Mouse (Mus musculus): ENCODE data around the gene Stip1. TPM values are rescaled to one million over a fixed set of nuclear protein-coding genes. Genes with fewer than 3 reads are reported as not detected.

Gene Stip1
- polyA plus RNA-seq, 1 experiment from 2014 or later = 245 TPM

GRCm38 (mm10) chr19:6977759-6978638 is 61.8 kb downstream of the Stip1 start:
- no peaks in the 10 kb centered on the region for H3K27me3 ChIP-seq
- H3K4me3 ChIP-seq = peak overlapping the region; percentile 73
- WGBS = 70% methylated on average over 13 of the region's 13 CpGs
- H3K9me3 ChIP-seq = no peaks in the 10 kb centered on the region
- H3K36me3 ChIP-seq = peaks cover 22% of the 10 kb centered on the region
- peak overlapping the region; percentile 96 for H3K27ac ChIP-seq (replicated peaks)
- no peak for ATAC-seq (replicated peaks)
- H3K9ac ChIP-seq (replicated peaks) = peak overlapping the region; percentile 69; the same call in 1 of the 2 replicates
- peaks cover 55% of the 10 kb centered on the region for H3K4me1 ChIP-seq
- peak overlapping the region; percentile 82; the same call in 1 of the 2 replicates for H3K4me2 ChIP-seq (replicated peaks)

- Histone ChIP-seq H3K9ac (replicated peaks) (peak within 1 kb of the TSS; percentile 67), H3K27ac (replicated peaks) (peak within 1 kb of the TSS; percentile 96), H3K9me3 (no peaks in the 10 kb centered on the region), H3K36me3 (peaks cover 15% of the 10 kb centered on the region), H3K27me3 (no peaks in the 10 kb centered on the region), H3K4me2 (replicated peaks) (peak within 1 kb of the TSS; percentile 82), H3K4me1 (peaks cover 48% of the 10 kb centered on the region), H3K4me3 (peak within 1 kb of the TSS; percentile 61)
- WGBS = 0% methylated on average over 16 of the region's 16 CpGs
- peak; percentile 4; the same call in 1 of the 2 replicates for ATAC-seq (replicated peaks)
Observed at GRCm38 (mm10) chr19:6975537-6976521, 63.9 kb downstream of the Stip1 start, which contains the start of gene Plcb3. Plcb3 (minus strand) TSS chr19:6976470.

- H3K9me3 ChIP-seq = no peaks in the 10 kb centered on the region
- peak within 1 kb of the TSS; percentile 61 for H3K4me3 ChIP-seq
- H3K27me3 ChIP-seq = peaks cover 3% of the 10 kb centered on the region
- peak within 1 kb of the TSS; percentile 95 for H3K27ac ChIP-seq (replicated peaks)
- under 1% methylated on average over 65 of the region's 84 CpGs for WGBS
- peaks cover 55% of the 10 kb centered on the region for H3K4me1 ChIP-seq
- peaks cover 15% of the 10 kb centered on the region for H3K36me3 ChIP-seq
- H3K4me2 ChIP-seq (replicated peaks) = peak within 1 kb of the TSS; percentile 82
- H3K9ac ChIP-seq (replicated peaks) = peak within 1 kb of the TSS; percentile 67
- peak; percentile 72 for ATAC-seq (replicated peaks)
Observed at GRCm38 (mm10) chr19:6974211-6975205, 65.3 kb downstream of the Stip1 start, which contains the start of gene Ppp1r14b. Ppp1r14b (plus strand) TSS chr19:6974968.

DNA sequence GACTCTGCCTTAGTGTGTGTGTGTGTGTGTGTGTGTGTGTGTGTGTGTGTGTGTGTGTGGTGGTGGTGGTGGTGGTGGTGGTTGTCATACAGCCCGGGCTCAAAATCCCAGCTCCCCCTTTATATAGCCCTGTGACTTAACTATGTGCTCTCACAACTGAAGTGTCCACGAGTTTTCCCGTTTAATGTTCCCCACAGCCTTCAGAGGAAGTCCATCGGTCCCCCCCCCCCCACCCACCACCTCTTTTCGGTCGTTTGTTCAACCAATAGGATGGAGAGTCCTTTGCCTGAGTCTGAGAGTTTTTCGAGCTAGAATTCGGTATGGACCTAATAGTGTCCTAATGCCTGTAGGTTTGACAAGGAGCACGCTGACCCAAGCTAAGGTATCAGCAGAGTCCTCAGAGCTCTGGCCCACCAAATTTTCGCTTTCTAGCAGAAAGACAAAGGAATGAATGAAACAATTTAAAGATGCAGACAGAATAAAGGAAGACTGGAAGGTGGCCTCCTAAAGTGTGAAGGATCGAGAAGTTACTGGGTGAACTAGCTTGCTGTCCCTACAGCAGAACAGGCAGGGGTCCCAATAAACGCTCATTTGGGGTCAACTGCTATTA is 66.1 kb downstream of the Stip1 start:
- Histone ChIP-seq H3K4me1 (peaks cover 50% of the 10 kb centered on the region), H3K9me3 (no peaks in the 10 kb centered on the region), H3K36me3 (peaks cover 15% of the 10 kb centered on the region), H3K27ac (replicated peaks) (peak overlapping the region; percentile 95), H3K27me3 (peaks cover 10% of the 10 kb centered on the region), H3K4me2 (replicated peaks) (peak overlapping the region; percentile 82), H3K9ac (replicated peaks) (peak overlapping the region; percentile 67; the same call in 1 of the 2 replicates), H3K4me3 (peak overlapping the region; percentile 61)
- WGBS = 25% methylated on average over 11 of the region's 12 CpGs
- ATAC-seq (replicated peaks) = no peak

GRCm38 (mm10) chr19:6972247-6972917 is 67.4 kb downstream of the Stip1 start:
- WGBS = 80% methylated on average over 13 of the region's 13 CpGs
- ATAC-seq (replicated peaks) = no peak
- Histone ChIP-seq H3K4me3 (no peak overlapping the region), H3K36me3 (peaks cover 3% of the 10 kb centered on the region), H3K9ac (replicated peaks) (no peak overlapping the region), H3K9me3 (no peaks in the 10 kb centered on the region), H3K27me3 (peaks cover 12% of the 10 kb centered on the region), H3K27ac (replicated peaks) (no peak overlapping the region), H3K4me1 (peaks cover 37% of the 10 kb centered on the region), H3K4me2 (replicated peaks) (no peak overlapping the region)

GRCm38 (mm10) chr19:6971644-6972043 is 68.1 kb downstream of the Stip1 start:
- no peak overlapping the region for H3K27ac ChIP-seq (replicated peaks)
- H3K27me3 ChIP-seq = peaks cover 12% of the 10 kb centered on the region
- H3K4me3 ChIP-seq = no peak overlapping the region
- no peaks in the 10 kb centered on the region for H3K36me3 ChIP-seq
- no peak overlapping the region for H3K9ac ChIP-seq (replicated peaks)
- H3K4me2 ChIP-seq (replicated peaks) = no peak overlapping the region
- H3K4me1 ChIP-seq = peaks cover 31% of the 10 kb centered on the region
- no peak for ATAC-seq (replicated peaks)
- WGBS = 54% methylated on average over 6 of the region's 6 CpGs
- H3K9me3 ChIP-seq = no peaks in the 10 kb centered on the region

Other genes with a start within 250 kb of the Stip1 start
- 7.1 and 7.7 TPM in 2 replicates for gene Rps6ka4, start 199.3 kb downstream of the Stip1 start, polyA plus RNA-seq (2015; fragmentation: Nextera tagmentation; extraction: Ambion mirVana)
- gene Ccdc88b, start 181.8 kb downstream of the Stip1 start, polyA plus RNA-seq (2015; fragmentation: Nextera tagmentation; extraction: Ambion mirVana) = 0.40 and 0.71 TPM in 2 replicates
- gene Trmt112, start 130.3 kb downstream of the Stip1 start, polyA plus RNA-seq (2015; fragmentation: Nextera tagmentation; extraction: Ambion mirVana) = 116 and 125 TPM in 2 replicates
- 231 and 241 TPM in 2 replicates for gene Prdx5, start 129.9 kb downstream of the Stip1 start, polyA plus RNA-seq (2015; fragmentation: Nextera tagmentation; extraction: Ambion mirVana)
- gene Esrra, start 118.2 kb downstream of the Stip1 start, polyA plus RNA-seq (2015; fragmentation: Nextera tagmentation; extraction: Ambion mirVana) = 20.3 and 21.2 TPM in 2 replicates
- 0.85 and 0.96 TPM in 2 replicates for gene Catsperz, start 114.6 kb downstream of the Stip1 start, polyA plus RNA-seq (2015; fragmentation: Nextera tagmentation; extraction: Ambion mirVana)
- gene Kcnk4, start 105.5 kb downstream of the Stip1 start, polyA plus RNA-seq (2015; fragmentation: Nextera tagmentation; extraction: Ambion mirVana) = 1.4 and 1.8 TPM in 2 replicates
- 83.7 and 83.8 TPM in 2 replicates for gene Bad, start 98.1 kb downstream of the Stip1 start, polyA plus RNA-seq (2015; fragmentation: Nextera tagmentation; extraction: Ambion mirVana)
- 48.0 and 48.2 TPM in 2 replicates for gene Gpr137, start 97.5 kb downstream of the Stip1 start, polyA plus RNA-seq (2015; fragmentation: Nextera tagmentation; extraction: Ambion mirVana)
- 263 and 289 TPM in 2 replicates for gene Ppp1r14b, start 65.0 kb downstream of the Stip1 start, polyA plus RNA-seq (2015; fragmentation: Nextera tagmentation; extraction: Ambion mirVana)
- gene Plcb3, start 63.5 kb downstream of the Stip1 start, polyA plus RNA-seq (2015; fragmentation: Nextera tagmentation; extraction: Ambion mirVana) = 11.2 and 11.5 TPM in 2 replicates
- gene Fkbp2, start 59.5 kb downstream of the Stip1 start, polyA plus RNA-seq (2015; fragmentation: Nextera tagmentation; extraction: Ambion mirVana) = 83.7 and 90.9 TPM in 2 replicates
- gene Vegfb, start 52.3 kb downstream of the Stip1 start, polyA plus RNA-seq (2015; fragmentation: Nextera tagmentation; extraction: Ambion mirVana) = 41.0 and 46.7 TPM in 2 replicates
- gene Dnajc4, start 47.4 kb downstream of the Stip1 start, polyA plus RNA-seq (2015; fragmentation: Nextera tagmentation; extraction: Ambion mirVana) = 20.3 and 22.8 TPM in 2 replicates
- 18.1 and 18.2 TPM in 2 replicates for gene Nudt22, start 43.9 kb downstream of the Stip1 start, polyA plus RNA-seq (2015; fragmentation: Nextera tagmentation; extraction: Ambion mirVana)
- 14.8 and 16.0 TPM in 2 replicates for gene Trpt1, start 43.8 kb downstream of the Stip1 start, polyA plus RNA-seq (2015; fragmentation: Nextera tagmentation; extraction: Ambion mirVana)
- 3.6 and 3.7 TPM in 2 replicates for gene Fermt3, start 20.5 kb downstream of the Stip1 start, polyA plus RNA-seq (2015; fragmentation: Nextera tagmentation; extraction: Ambion mirVana)
- gene Macrod1, start 16.8 kb upstream of the Stip1 start, polyA plus RNA-seq (2015; fragmentation: Nextera tagmentation; extraction: Ambion mirVana) = 5.8 and 6.0 TPM in 2 replicates
- 14.9 and 18.9 TPM in 2 replicates for gene Flrt1, start 65.8 kb upstream of the Stip1 start, polyA plus RNA-seq (2015; fragmentation: Nextera tagmentation; extraction: Ambion mirVana)
- 232 and 233 TPM in 2 replicates for gene Otub1, start 166.3 kb upstream of the Stip1 start, polyA plus RNA-seq (2015; fragmentation: Nextera tagmentation; extraction: Ambion mirVana)
- gene Cox8a, start 177.6 kb upstream of the Stip1 start, polyA plus RNA-seq (2015; fragmentation: Nextera tagmentation; extraction: Ambion mirVana) = 656 and 676 TPM in 2 replicates
- gene Naa40, start 201.2 kb upstream of the Stip1 start, polyA plus RNA-seq (2015; fragmentation: Nextera tagmentation; extraction: Ambion mirVana) = 69.2 and 69.5 TPM in 2 replicates
- 60.7 and 67.7 TPM in 2 replicates for gene Rcor2, start 227.4 kb upstream of the Stip1 start, polyA plus RNA-seq (2015; fragmentation: Nextera tagmentation; extraction: Ambion mirVana)

Data from forebrain, embryonic 15.5 days (tissue).